Mouse (Mus musculus): ENCODE measurements around the gene Hepacam. TPM values are rescaled to one million over a fixed set of nuclear protein-coding genes. Genes with fewer than 3 reads are reported as not detected.

Gene Hepacam
- polyA plus RNA-seq, 1 experiment from 2014 or later = not detected

DNA sequence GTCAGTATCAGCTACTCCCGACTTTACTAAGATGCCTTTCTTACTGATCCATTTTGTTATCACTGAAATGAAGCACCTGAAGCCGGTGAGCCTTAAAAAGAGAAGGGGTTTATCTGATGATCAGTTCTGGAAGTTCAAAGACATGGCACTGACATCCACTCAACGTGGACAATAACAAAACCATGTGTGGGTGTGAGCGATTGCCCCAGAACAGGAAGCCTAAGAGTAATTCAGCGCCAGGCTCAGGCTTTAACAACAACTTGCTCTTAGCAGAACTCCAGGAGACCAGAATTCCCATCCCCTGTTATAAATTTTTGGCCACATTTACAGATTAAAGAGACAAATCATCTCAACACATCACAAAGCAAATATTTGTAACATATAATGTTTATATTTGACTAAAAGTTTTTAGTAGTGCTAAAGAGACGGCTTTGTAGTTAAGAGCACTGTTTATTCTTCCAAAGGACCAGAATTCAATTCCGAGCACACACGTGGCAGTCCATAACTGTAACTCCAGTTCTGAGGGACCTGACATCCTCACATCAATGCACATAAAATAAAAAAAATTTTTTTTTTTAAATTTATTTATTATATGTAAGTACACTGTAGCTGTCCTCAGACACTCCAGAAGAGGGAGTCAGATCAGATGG is 26.5 kb downstream of the Hepacam start:
- Histone ChIP-seq H3K4me2 (no peak overlapping the region), H3K9ac (no peak overlapping the region), H3K4me1 (no peaks in the 10 kb centered on the region), H3K27me3 (replicated peaks) (no peaks in the 10 kb centered on the region), H3K9me3 (replicated peaks) (no peaks in the 10 kb centered on the region), H3K4me3 (no peak overlapping the region), H3K36me3 (no peaks in the 10 kb centered on the region), H3K27ac (no peak overlapping the region)
- 54% methylated on average over 8 of the region's 8 CpGs for WGBS (ENCODE audit: insufficient replicate concordance)
- no peak for ATAC-seq

GRCm38 (mm10) chr9:37400585-37400984 is 33.4 kb downstream of the Hepacam start:
- no peak; the same call in 1 of the 2 replicates for ATAC-seq
- Histone ChIP-seq H3K4me2 (no peak overlapping the region), H3K27ac (no peak overlapping the region), H3K36me3 (no peaks in the 10 kb centered on the region), H3K9ac (no peak overlapping the region), H3K27me3 (replicated peaks) (no peaks in the 10 kb centered on the region; the same call in 1 of the 2 replicates), H3K4me1 (no peaks in the 10 kb centered on the region), H3K9me3 (replicated peaks) (no peaks in the 10 kb centered on the region), H3K4me3 (no peak overlapping the region)
- 63% methylated on average over 2 of the region's 2 CpGs for WGBS (ENCODE audit: insufficient replicate concordance)

DNA sequence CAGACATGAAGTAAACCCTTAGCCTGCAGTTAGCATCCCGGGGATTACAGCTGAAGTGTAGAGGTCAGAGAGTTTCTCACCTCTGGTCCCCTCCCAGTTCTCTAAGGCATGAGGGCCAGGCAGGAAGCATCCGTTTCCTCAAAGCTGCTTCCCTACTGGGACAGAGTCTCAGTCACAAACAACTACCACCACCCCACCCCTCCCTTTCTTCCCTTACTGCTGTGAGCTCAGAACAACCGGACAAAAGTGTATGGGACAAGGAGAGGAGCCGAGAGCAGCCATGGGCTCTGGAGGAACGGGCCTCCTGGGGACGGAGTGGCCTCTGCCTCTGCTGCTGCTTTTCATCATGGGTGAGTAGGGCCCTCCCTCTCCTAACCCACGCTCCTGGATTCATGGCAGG is 34.7 kb downstream of the Hepacam start, which contains the start of gene Robo4:
Gene Robo4, plus strand, starts transcription at position 96 of the 400 bp plus-strand sequence.
- Histone ChIP-seq H3K9me3 (replicated peaks) (no peaks in the 10 kb centered on the region), H3K4me3 (peak within 1 kb of the TSS; percentile 4; the same call in 1 of the 2 replicates), H3K27me3 (replicated peaks) (peaks cover under 1% of the 10 kb centered on the region; the same call in 1 of the 2 replicates), H3K27ac (0 out of 2 replicates have a peak within 1 kb of the TSS, but pooled peaks have one; percentile 22), H3K9ac (no peak within 1 kb of the TSS; the same call in 1 of the 2 replicates), H3K4me1 (no peaks in the 10 kb centered on the region), H3K4me2 (no peak within 1 kb of the TSS), H3K36me3 (no peaks in the 10 kb centered on the region)
- no peak for ATAC-seq
- WGBS (ENCODE audit: insufficient replicate concordance) = 11% methylated on average over 7 of the region's 7 CpGs

DNA sequence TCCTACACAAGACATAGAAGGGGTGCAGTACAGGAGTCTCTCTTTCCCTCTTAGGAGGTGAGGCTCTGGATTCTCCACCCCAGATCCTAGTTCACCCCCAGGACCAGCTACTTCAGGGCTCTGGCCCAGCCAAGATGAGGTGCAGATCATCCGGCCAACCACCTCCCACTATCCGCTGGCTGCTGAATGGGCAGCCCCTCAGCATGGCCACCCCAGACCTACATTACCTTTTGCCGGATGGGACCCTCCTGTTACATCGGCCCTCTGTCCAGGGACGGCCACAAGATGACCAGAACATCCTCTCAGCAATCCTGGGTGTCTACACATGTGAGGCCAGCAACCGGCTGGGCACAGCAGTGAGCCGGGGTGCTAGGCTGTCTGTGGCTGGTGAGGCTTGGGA is 35.4 kb downstream of the Hepacam start:
- H3K4me2 ChIP-seq = no peak overlapping the region
- H3K9ac ChIP-seq = no peak overlapping the region
- 71% methylated on average over 7 of the region's 7 CpGs for WGBS (ENCODE audit: insufficient replicate concordance)

DNA sequence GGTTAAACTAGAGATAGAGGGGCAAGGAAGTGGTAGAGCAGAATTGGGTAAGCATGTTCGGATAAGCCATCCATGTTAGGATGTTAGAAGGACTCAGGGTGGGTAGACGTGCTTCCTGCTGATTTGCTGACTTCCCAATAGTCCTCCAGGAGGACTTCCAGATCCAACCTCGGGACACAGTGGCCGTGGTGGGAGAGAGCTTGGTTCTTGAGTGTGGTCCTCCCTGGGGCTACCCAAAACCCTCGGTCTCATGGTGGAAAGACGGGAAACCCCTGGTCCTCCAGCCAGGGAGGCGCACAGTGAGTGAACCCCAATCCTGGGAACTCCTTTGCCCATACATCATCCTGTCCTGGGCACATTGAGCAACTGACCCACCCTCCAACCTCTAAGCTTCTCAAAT is 35.9 kb downstream of the Hepacam start:
- Histone ChIP-seq H3K27ac (no peak overlapping the region), H3K9ac (no peak overlapping the region), H3K27me3 (replicated peaks) (peaks cover 11% of the 10 kb centered on the region), H3K4me3 (no peak overlapping the region), H3K36me3 (no peaks in the 10 kb centered on the region), H3K4me2 (peak overlapping the region; percentile 17; the same call in 1 of the 2 replicates), H3K4me1 (no peaks in the 10 kb centered on the region), H3K9me3 (replicated peaks) (no peaks in the 10 kb centered on the region)
- WGBS (ENCODE audit: insufficient replicate concordance) = 71% methylated on average over 7 of the region's 7 CpGs
- no peak for ATAC-seq

More for the DNA sequence above, 35.4 kb downstream of the Hepacam start:
- peaks cover 7% of the 10 kb centered on the region; the same call in 1 of the 2 replicates for H3K27me3 ChIP-seq (replicated peaks)
- no peak overlapping the region; the same call in 1 of the 2 replicates for H3K4me3 ChIP-seq
- H3K27ac ChIP-seq = no peak overlapping the region
- no peaks in the 10 kb centered on the region for H3K4me1 ChIP-seq
- H3K9me3 ChIP-seq (replicated peaks) = no peaks in the 10 kb centered on the region
- no peak for ATAC-seq
- H3K36me3 ChIP-seq = no peaks in the 10 kb centered on the region

GRCm38 (mm10) chr9:37406372-37406771 is 39.2 kb downstream of the Hepacam start:
- 0 out of 2 replicates have a peak, but pooled peaks have one; percentile 21 for ATAC-seq
- H3K27ac ChIP-seq = no peak overlapping the region
- no peak overlapping the region for H3K9ac ChIP-seq
- H3K4me2 ChIP-seq = no peak overlapping the region
- H3K4me1 ChIP-seq = no peaks in the 10 kb centered on the region
- WGBS (ENCODE audit: insufficient replicate concordance) = 0% methylated on average over 1 of the region's 1 CpGs
- peaks cover 29% of the 10 kb centered on the region for H3K27me3 ChIP-seq (replicated peaks)
- H3K4me3 ChIP-seq = no peak overlapping the region
- no peaks in the 10 kb centered on the region for H3K9me3 ChIP-seq (replicated peaks)
- no peaks in the 10 kb centered on the region for H3K36me3 ChIP-seq

GRCm38 (mm10) chr9:37407850-37408502 is 40.8 kb downstream of the Hepacam start:
- Histone ChIP-seq H3K27ac (no peak overlapping the region), H3K36me3 (no peaks in the 10 kb centered on the region), H3K4me2 (no peak overlapping the region), H3K4me3 (no peak overlapping the region), H3K27me3 (replicated peaks) (peaks cover 29% of the 10 kb centered on the region), H3K9me3 (replicated peaks) (no peaks in the 10 kb centered on the region), H3K9ac (no peak overlapping the region), H3K4me1 (no peaks in the 10 kb centered on the region)
- no peak for ATAC-seq
- WGBS (ENCODE audit: insufficient replicate concordance) = 18% methylated on average over 19 of the region's 19 CpGs

GRCm38 (mm10) chr9:37409698-37410445 is 42.7 kb downstream of the Hepacam start:
- Histone ChIP-seq H3K9ac (no peak overlapping the region), H3K4me2 (no peak overlapping the region), H3K36me3 (no peaks in the 10 kb centered on the region), H3K9me3 (replicated peaks) (no peaks in the 10 kb centered on the region), H3K4me3 (no peak overlapping the region), H3K27ac (no peak overlapping the region), H3K4me1 (no peaks in the 10 kb centered on the region), H3K27me3 (replicated peaks) (peaks cover 29% of the 10 kb centered on the region)
- ATAC-seq = no peak
- 54% methylated on average over 8 of the region's 8 CpGs for WGBS (ENCODE audit: insufficient replicate concordance)

GRCm38 (mm10) chr9:37412989-37413388 is 45.8 kb downstream of the Hepacam start:
- H3K27me3 ChIP-seq (replicated peaks) = peaks cover 19% of the 10 kb centered on the region
- H3K9me3 ChIP-seq (replicated peaks) = no peaks in the 10 kb centered on the region
- no peak overlapping the region for H3K4me3 ChIP-seq
- WGBS (ENCODE audit: insufficient replicate concordance) = 43% methylated on average over 3 of the region's 3 CpGs
- no peaks in the 10 kb centered on the region for H3K4me1 ChIP-seq
- no peak overlapping the region for H3K9ac ChIP-seq
- ATAC-seq = no peak
- H3K27ac ChIP-seq = no peak overlapping the region
- H3K4me2 ChIP-seq = no peak overlapping the region
- H3K36me3 ChIP-seq = no peaks in the 10 kb centered on the region

DNA sequence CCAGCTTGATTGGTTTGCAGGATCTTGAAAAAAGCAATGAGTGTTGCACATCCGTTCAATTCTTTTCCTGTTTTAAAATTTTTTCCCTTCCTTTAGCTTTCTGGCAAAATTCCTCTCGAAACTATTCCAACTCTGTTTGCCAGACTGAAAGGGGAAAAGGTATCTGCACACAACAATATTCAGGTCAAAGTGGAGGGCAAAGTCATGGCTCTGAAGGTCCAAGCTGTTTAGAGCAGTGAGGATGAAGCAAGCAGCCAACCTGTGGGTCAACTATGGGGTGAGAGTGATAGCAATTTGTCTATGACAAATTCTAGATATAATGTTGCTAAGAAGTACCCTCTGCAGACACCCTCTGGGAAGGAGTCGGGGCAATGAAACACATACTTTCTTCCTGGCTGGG is 47.5 kb downstream of the Hepacam start:
- 52% methylated on average over 3 of the region's 3 CpGs for WGBS (ENCODE audit: insufficient replicate concordance)
- H3K27me3 ChIP-seq (replicated peaks) = peaks cover 13% of the 10 kb centered on the region
- no peak overlapping the region for H3K27ac ChIP-seq
- no peaks in the 10 kb centered on the region for H3K36me3 ChIP-seq
- H3K4me2 ChIP-seq = no peak overlapping the region
- no peaks in the 10 kb centered on the region for H3K4me1 ChIP-seq
- no peak overlapping the region for H3K9ac ChIP-seq
- no peak for ATAC-seq
- no peaks in the 10 kb centered on the region for H3K9me3 ChIP-seq (replicated peaks)
- H3K4me3 ChIP-seq = no peak overlapping the region

DNA sequence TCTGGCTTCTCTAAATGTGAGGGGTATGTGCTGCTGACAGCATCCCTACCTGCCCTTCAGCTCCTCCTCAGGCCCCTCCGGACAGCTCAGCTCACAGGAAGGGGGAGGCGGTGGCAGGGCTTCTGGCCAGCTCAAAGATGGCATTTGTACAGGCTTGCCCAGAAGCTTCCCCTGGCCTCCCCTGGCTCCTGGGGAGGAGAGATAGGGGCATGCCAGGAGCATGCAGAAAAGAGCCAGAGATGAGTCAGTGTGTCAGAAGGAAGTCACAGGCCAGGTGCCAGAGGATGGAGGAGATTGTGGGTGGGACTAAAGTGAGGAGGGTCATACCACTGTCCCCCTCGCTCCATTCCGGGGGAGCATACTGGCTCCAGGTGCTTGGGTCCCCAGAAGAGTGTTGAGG is 51.6 kb downstream of the Hepacam start:
- Histone ChIP-seq H3K4me2 (no peak overlapping the region), H3K4me3 (no peak overlapping the region), H3K4me1 (peaks cover 10% of the 10 kb centered on the region), H3K27me3 (replicated peaks) (peaks cover 28% of the 10 kb centered on the region), H3K36me3 (no peaks in the 10 kb centered on the region), H3K9ac (no peak overlapping the region), H3K27ac (no peak overlapping the region), H3K9me3 (replicated peaks) (no peaks in the 10 kb centered on the region)
- WGBS (ENCODE audit: insufficient replicate concordance) = 48% methylated on average over 4 of the region's 4 CpGs
- no peak for ATAC-seq

GRCm38 (mm10) chr9:37420676-37421075 is 53.5 kb downstream of the Hepacam start:
- H3K9me3 ChIP-seq (replicated peaks) = no peaks in the 10 kb centered on the region
- no peak overlapping the region for H3K9ac ChIP-seq
- H3K4me3 ChIP-seq = peak overlapping the region; percentile 39
- under 1% methylated on average over 27 of the region's 27 CpGs for WGBS (ENCODE audit: insufficient replicate concordance)
- no peak overlapping the region for H3K27ac ChIP-seq
- peaks cover 37% of the 10 kb centered on the region for H3K27me3 ChIP-seq (replicated peaks)
- H3K4me1 ChIP-seq = peaks cover 10% of the 10 kb centered on the region
- peak overlapping the region; percentile 68 for H3K4me2 ChIP-seq
- no peaks in the 10 kb centered on the region for H3K36me3 ChIP-seq
- peak; percentile 83 for ATAC-seq
